Mouse (Mus musculus): ENCODE data around the gene Sfr1. TPM values are rescaled to one million over a fixed set of nuclear protein-coding genes. Genes with fewer than 3 reads are reported as not detected.

Sfr1 gene
- polyA plus RNA-seq, 1 experiment = 69.6 TPM

DNA sequence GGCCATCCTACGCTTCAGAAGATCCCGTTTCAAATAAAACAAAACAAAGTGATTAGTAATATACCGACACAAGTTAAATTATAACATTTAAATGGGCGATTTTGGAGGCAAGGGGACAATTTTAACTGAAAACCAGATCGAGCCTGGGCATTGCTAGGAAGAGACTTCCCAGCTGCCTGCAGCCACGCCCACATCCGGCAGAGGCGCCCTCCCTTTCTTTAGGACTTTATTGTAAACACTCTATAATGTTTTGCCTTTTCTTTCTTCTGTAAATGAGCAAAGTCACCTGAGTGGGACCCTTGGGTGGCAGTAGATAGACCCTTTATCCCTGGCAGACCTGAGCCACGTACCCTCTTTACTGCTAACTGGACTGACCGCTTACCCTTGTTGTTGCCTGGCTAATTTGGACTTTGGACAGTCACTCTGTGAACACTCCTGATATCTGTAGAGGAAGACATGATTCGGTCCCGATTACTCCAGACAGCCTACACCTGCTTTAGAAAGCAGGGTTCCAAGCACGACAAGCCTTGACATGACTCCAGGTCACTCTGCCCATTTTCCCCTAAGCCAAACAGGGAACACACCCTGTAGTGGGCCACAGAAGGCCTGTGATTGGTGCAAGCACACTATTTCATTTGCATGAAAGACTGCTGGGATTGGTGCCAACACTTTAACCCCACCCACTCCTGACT is 26.3 kb upstream of the Sfr1 start:
- no peak for TF ChIP-seq CTCF (IDR thresholded peaks at IDR 0.05; ENCODE audit: extremely low read depth, insufficient read depth, low read length)
- TF ChIP-seq POLR2A (IDR thresholded peaks at IDR 0.05; ENCODE audit: extremely low read depth, insufficient read depth, low read length) = no peak
- H3K4me3 ChIP-seq (ENCODE audit: insufficient read depth, low read length) = no peak overlapping the region
- no peak overlapping the region for H3K27ac ChIP-seq (ENCODE audit: insufficient read depth, low read length)
- no peaks in the 10 kb centered on the region for H3K4me1 ChIP-seq (ENCODE audit: control insufficient read depth, insufficient read depth, low read length)

- TF ChIP-seq CTCF (IDR thresholded peaks at IDR 0.05; ENCODE audit: extremely low read depth, insufficient read depth, low read length) = no peak
- no peak for TF ChIP-seq POLR2A (IDR thresholded peaks at IDR 0.05; ENCODE audit: extremely low read depth, insufficient read depth, low read length)
- Histone ChIP-seq H3K27ac (ENCODE audit: insufficient read depth, low read length) (no peak overlapping the region), H3K4me1 (ENCODE audit: control insufficient read depth, insufficient read depth, low read length) (no peaks in the 10 kb centered on the region), H3K4me3 (ENCODE audit: insufficient read depth, low read length) (no peak overlapping the region)
These were observed 25.6 kb upstream of the Sfr1 start for GRCm38 (mm10) chr19:47705772-47706309.

DNA sequence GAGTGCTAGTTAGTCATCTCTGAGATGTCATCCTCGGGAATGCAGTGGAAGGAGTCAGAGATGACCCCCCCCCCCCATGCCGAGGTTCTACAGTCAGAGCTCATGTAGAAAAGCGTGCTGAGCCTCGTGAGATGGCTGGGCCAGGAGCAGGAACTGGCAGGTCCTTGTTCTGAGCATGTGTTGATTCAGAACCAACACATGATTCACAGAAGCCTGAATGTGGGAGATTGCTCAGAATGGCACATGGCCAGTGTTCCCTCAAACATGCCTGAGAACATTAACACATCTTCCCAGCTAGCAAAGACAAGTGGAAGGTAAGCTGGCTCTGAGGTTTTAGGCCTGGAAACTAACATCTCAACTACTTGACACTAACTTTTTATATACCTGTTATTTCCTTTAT is 21.1 kb upstream of the Sfr1 start:
- H3K4me1 ChIP-seq (ENCODE audit: control insufficient read depth, insufficient read depth, low read length) = no peaks in the 10 kb centered on the region
- no peak for TF ChIP-seq CTCF (IDR thresholded peaks at IDR 0.05; ENCODE audit: extremely low read depth, insufficient read depth, low read length)
- no peak for TF ChIP-seq POLR2A (IDR thresholded peaks at IDR 0.05; ENCODE audit: extremely low read depth, insufficient read depth, low read length)
- no peak overlapping the region for H3K27ac ChIP-seq (ENCODE audit: insufficient read depth, low read length)
- H3K4me3 ChIP-seq (ENCODE audit: insufficient read depth, low read length) = no peak overlapping the region

DNA sequence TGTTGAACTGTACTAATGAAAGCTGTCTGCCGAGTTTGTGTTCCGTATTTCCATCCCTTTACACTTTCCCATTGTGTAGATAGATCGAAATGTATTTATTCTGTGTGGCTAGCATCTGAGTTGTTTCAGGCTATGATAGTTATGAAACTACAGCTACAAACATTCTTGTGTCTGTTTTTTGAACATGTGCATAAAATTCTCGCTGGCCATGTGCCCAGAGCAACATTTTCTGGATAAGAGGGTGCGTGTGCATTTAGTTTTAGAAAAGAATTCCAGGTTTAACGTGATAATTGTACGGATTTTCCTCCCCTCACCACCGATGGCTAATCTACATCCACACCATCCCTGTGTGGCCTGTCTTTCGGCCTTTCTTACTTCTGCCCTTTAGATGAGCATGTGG is 18.0 kb upstream of the Sfr1 start:
- H3K4me3 ChIP-seq (ENCODE audit: insufficient read depth, low read length) = no peak overlapping the region
- no peak overlapping the region for H3K27ac ChIP-seq (ENCODE audit: insufficient read depth, low read length)
- TF ChIP-seq POLR2A (IDR thresholded peaks at IDR 0.05; ENCODE audit: extremely low read depth, insufficient read depth, low read length) (no peak), CTCF (IDR thresholded peaks at IDR 0.05; ENCODE audit: extremely low read depth, insufficient read depth, low read length) (no peak)
- H3K4me1 ChIP-seq (ENCODE audit: control insufficient read depth, insufficient read depth, low read length) = no peaks in the 10 kb centered on the region

DNA sequence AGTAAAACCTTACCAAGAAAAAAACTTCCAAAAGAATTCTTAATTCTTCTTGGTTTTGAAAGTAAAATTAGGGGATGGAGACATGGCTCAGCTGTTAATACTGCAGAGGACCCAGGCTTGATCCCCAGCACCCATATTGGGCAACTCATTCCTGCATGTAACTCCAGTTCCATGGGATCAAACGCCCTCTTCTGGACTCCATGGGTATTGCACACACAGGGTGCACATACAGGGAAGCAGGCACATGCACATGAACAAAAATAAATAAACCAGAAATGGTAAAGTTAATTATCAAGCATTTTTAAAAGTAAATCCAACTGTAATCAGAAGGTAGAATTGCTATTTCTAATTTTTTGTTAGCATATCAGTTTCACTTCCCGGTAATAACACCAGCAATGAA is 15.3 kb upstream of the Sfr1 start:
- Histone ChIP-seq H3K4me3 (ENCODE audit: insufficient read depth, low read length) (no peak overlapping the region), H3K4me1 (ENCODE audit: control insufficient read depth, insufficient read depth, low read length) (no peaks in the 10 kb centered on the region), H3K27ac (ENCODE audit: insufficient read depth, low read length) (no peak overlapping the region)
- no peak for TF ChIP-seq POLR2A (IDR thresholded peaks at IDR 0.05; ENCODE audit: extremely low read depth, insufficient read depth, low read length)
- 0 out of 2 replicates have a peak, but pooled peaks have one; percentile 5 for TF ChIP-seq CTCF (IDR thresholded peaks at IDR 0.05; ENCODE audit: extremely low read depth, insufficient read depth, low read length)

DNA sequence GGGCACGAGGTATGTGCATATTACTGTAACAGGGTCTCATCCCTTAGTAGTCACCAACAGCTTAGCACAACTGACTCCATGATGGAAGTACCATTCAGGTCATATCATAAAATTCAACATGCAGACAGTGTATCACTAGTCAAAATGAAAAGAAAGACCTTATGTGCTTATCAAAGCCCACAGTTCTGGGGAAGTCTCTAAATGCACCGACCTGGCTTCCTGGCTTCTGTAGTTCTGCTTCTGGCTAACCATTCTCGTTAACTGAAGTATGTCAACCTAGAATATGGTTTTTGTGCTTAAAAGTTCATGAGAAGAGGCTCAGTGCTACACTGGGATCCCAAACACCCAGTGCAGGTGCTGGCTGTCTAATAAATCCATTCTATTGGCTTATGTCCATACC is 12.3 kb upstream of the Sfr1 start:
- no peak overlapping the region for H3K27ac ChIP-seq (ENCODE audit: insufficient read depth, low read length)
- no peaks in the 10 kb centered on the region for H3K4me1 ChIP-seq (ENCODE audit: control insufficient read depth, insufficient read depth, low read length)
- TF ChIP-seq POLR2A (IDR thresholded peaks at IDR 0.05; ENCODE audit: extremely low read depth, insufficient read depth, low read length) (no peak), CTCF (IDR thresholded peaks at IDR 0.05; ENCODE audit: extremely low read depth, insufficient read depth, low read length) (no peak)
- H3K4me3 ChIP-seq (ENCODE audit: insufficient read depth, low read length) = no peak overlapping the region

- TF ChIP-seq POLR2A (IDR thresholded peaks at IDR 0.05; ENCODE audit: extremely low read depth, insufficient read depth, low read length) (no peak), CTCF (IDR thresholded peaks at IDR 0.05; ENCODE audit: extremely low read depth, insufficient read depth, low read length) (no peak)
These were observed 9.0 kb upstream of the Sfr1 start for GRCm38 (mm10) chr19:47722471-47722870.

DNA sequence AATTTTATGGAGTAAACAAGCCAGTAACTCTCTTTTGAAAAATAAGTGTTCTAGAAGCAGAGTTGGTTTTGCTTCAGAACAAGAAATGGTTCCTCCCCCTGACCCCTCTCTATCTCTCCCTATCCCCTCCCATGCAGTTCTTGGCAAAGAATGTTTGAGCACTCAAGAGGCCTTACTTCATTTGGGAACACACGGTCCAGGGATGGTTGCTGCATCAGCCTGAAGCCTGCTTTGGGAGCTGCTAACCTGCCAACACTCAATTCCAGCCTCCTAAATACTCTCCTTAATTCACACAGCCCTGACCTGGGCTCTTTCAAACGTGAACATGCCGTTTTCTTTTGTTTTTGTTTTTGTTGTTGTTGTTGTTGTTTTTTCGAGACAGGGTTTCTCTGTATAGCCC is 6.6 kb upstream of the Sfr1 start:
- Histone ChIP-seq H3K4me3 (ENCODE audit: insufficient read depth, low read length) (no peak overlapping the region), H3K4me1 (ENCODE audit: control insufficient read depth, insufficient read depth, low read length) (no peaks in the 10 kb centered on the region), H3K27ac (ENCODE audit: insufficient read depth, low read length) (no peak overlapping the region)
- TF ChIP-seq CTCF (IDR thresholded peaks at IDR 0.05; ENCODE audit: extremely low read depth, insufficient read depth, low read length) (no peak), POLR2A (IDR thresholded peaks at IDR 0.05; ENCODE audit: extremely low read depth, insufficient read depth, low read length) (no peak)

More at GRCm38 (mm10) chr19:47722471-47722870, 9.0 kb upstream of the Sfr1 start:
- H3K4me1 ChIP-seq (ENCODE audit: control insufficient read depth, insufficient read depth, low read length) = no peaks in the 10 kb centered on the region
- H3K4me3 ChIP-seq (ENCODE audit: insufficient read depth, low read length) = no peak overlapping the region
- no peak overlapping the region for H3K27ac ChIP-seq (ENCODE audit: insufficient read depth, low read length)

GRCm38 (mm10) chr19:47725643-47726140 is 5.8 kb upstream of the Sfr1 start:
- Histone ChIP-seq H3K27ac (ENCODE audit: insufficient read depth, low read length) (no peak overlapping the region), H3K4me3 (ENCODE audit: insufficient read depth, low read length) (no peak overlapping the region), H3K4me1 (ENCODE audit: control insufficient read depth, insufficient read depth, low read length) (peaks cover 1% of the 10 kb centered on the region; the same call in 1 of the 2 replicates)
- no peak for TF ChIP-seq CTCF (IDR thresholded peaks at IDR 0.05; ENCODE audit: extremely low read depth, insufficient read depth, low read length)
- no peak for TF ChIP-seq POLR2A (IDR thresholded peaks at IDR 0.05; ENCODE audit: extremely low read depth, insufficient read depth, low read length)

DNA sequence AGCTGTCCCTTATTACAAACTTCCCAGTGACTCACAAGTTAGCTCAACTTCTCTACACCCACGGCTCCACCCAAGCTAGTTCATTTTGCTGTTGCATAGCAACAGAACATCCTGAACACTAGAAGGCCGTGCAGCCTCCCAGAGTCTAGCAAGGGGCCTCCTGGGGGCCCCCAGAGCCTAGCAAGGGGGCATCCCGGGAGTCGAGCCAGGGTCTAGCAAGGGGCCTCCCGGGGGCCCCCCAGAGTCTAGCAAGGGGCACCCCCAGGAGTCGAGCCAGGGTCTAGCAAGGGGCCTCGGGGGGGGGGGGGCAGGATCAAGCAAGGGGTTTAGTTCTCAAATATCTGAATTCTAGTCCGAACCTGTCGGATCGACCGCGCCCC is 801 bp upstream of the Sfr1 start:
- peak overlapping the region; percentile 63 for H3K4me3 ChIP-seq (ENCODE audit: insufficient read depth, low read length)
- peaks cover 1% of the 10 kb centered on the region; the same call in 1 of the 2 replicates for H3K4me1 ChIP-seq (ENCODE audit: control insufficient read depth, insufficient read depth, low read length)
- H3K27ac ChIP-seq (ENCODE audit: insufficient read depth, low read length) = peak overlapping the region; percentile 89
- TF ChIP-seq CTCF (IDR thresholded peaks at IDR 0.05; ENCODE audit: extremely low read depth, insufficient read depth, low read length) (no peak), POLR2A (IDR thresholded peaks at IDR 0.05; ENCODE audit: extremely low read depth, insufficient read depth, low read length) (no peak)

Measured in cortical plate, adult 2 months (tissue).